16 mouse cellular contexts compared by ENCODE assay signal in genomic region chr9:30944234-30944633, GRCm38 (mm10). TPM values are rescaled to one million over a fixed set of nuclear protein-coding genes. Genes with fewer than 3 reads are reported as not detected.
DNase-seq lines count a peak whose midpoint lies in the region; ATAC-seq and TF ChIP-seq lines count a peak whose summit lies in the region.
"Had no signal": no experiment of that assay in that cellular context is flagged by ENCODE, and none has a peak within 500 bp of the region (broad histone marks: within the 10 kb centered on the region; RNA-seq: fewer than 3 reads in every experiment).

No protein-coding gene starts in this region.

- ATAC-seq in forebrain, postnatal 0 days, result no peak
- ATAC-seq in lung, embryonic 15.5 days (ENCODE audit: borderline replicate concordance, extremely low read depth, low FRiP score, low TSS enrichment), result no peak
- ATAC-seq in hindbrain, embryonic 16.5 days, result no peak
- ATAC-seq in stomach, embryonic 15.5 days (ENCODE audit: insufficient read depth, low FRiP score, low read depth), result no peak
- ATAC-seq: Patski had no signal

- no peak overlapping the region for H3K27ac ChIP-seq in forebrain, postnatal 0 days (ENCODE audit: low read depth, low read length)
- no peak overlapping the region for H3K27ac ChIP-seq in forebrain, embryonic 10.5 days
- H3K27ac ChIP-seq in lung, embryonic 15.5 days, result no peak overlapping the region
- no peak overlapping the region for H3K27ac ChIP-seq in hindbrain, embryonic 16.5 days (ENCODE audit: low read depth, low read length)
- no peak overlapping the region for H3K27ac ChIP-seq in stomach, embryonic 15.5 days
- H3K27ac ChIP-seq: heart, adult 2 months; kidney, embryonic 15.5 days had no signal

- DNase-seq in forebrain, postnatal 0 days, result no peak
- no peak for DNase-seq in forebrain, embryonic 10.5 days (ENCODE audit: extremely low spot score, low spot score)
- no peak for DNase-seq in lung, postnatal 4 days
- no peak for DNase-seq in gastrocnemius, postnatal 10 days
- no peak for DNase-seq in left cerebral cortex, adult 8-10 months (ENCODE audit: low spot score in 2 of 2)
- DNase-seq: adrenal gland, adult 2 months; cerebellum, postnatal 36 days; heart, adult 2 months; layer of hippocampus, adult 9-11 months had no signal

- H3K4me2 ChIP-seq in forebrain, postnatal 0 days (ENCODE audit: low read depth), result peak overlapping the region; percentile 99
- no peak overlapping the region for H3K4me2 ChIP-seq in lung, embryonic 15.5 days
- peak overlapping the region; percentile 15; the same call in 1 of the 2 replicates for H3K4me2 ChIP-seq in hindbrain, embryonic 16.5 days (ENCODE audit: low read length)
- H3K4me2 ChIP-seq in stomach, embryonic 15.5 days, result peak overlapping the region; percentile 94

- no peaks in the 10 kb centered on the region for H3K36me3 ChIP-seq in forebrain, postnatal 0 days (ENCODE audit: insufficient read depth)
- H3K36me3 ChIP-seq in forebrain, embryonic 10.5 days (replicated peaks), result no peaks in the 10 kb centered on the region
- H3K36me3 ChIP-seq in lung, embryonic 15.5 days, result no peaks in the 10 kb centered on the region
- H3K36me3 ChIP-seq in hindbrain, embryonic 16.5 days (ENCODE audit: control insufficient read depth, insufficient read depth, low read length), result no peaks in the 10 kb centered on the region
- H3K36me3 ChIP-seq in stomach, embryonic 15.5 days, result no peaks in the 10 kb centered on the region
- H3K36me3 ChIP-seq: kidney, embryonic 15.5 days had no signal

- WGBS in forebrain, postnatal 0 days, result 23% methylated on average over 1 of the region's 1 CpGs
- WGBS in forebrain, embryonic 10.5 days, result 39% methylated on average over 1 of the region's 1 CpGs
- WGBS in lung, embryonic 15.5 days, result 36% methylated on average over 1 of the region's 1 CpGs
- WGBS in hindbrain, embryonic 16.5 days, result 35% methylated on average over 1 of the region's 1 CpGs
- WGBS in stomach, embryonic 15.5 days, result 29% methylated on average over 1 of the region's 1 CpGs

- H3K9me3 ChIP-seq in forebrain, postnatal 0 days (ENCODE audit: low read length), result no peaks in the 10 kb centered on the region
- no peaks in the 10 kb centered on the region for H3K9me3 ChIP-seq in forebrain, embryonic 10.5 days
- H3K9me3 ChIP-seq in lung, embryonic 15.5 days, result no peaks in the 10 kb centered on the region
- H3K9me3 ChIP-seq in hindbrain, embryonic 16.5 days (ENCODE audit: control insufficient read depth, low read length), result no peaks in the 10 kb centered on the region
- H3K9me3 ChIP-seq in stomach, embryonic 15.5 days, result no peaks in the 10 kb centered on the region
- H3K9me3 ChIP-seq: kidney, embryonic 15.5 days had no signal

- 0 out of 2 replicates have a peak overlapping the region, but pooled peaks have one; percentile 72 for H3K4me3 ChIP-seq in forebrain, postnatal 0 days (ENCODE audit: low read depth, low read length)
- no peak overlapping the region for H3K4me3 ChIP-seq in forebrain, embryonic 10.5 days
- H3K4me3 ChIP-seq in lung, embryonic 15.5 days, result peak overlapping the region; percentile 55; the same call in 1 of the 2 replicates
- H3K4me3 ChIP-seq in hindbrain, embryonic 16.5 days (ENCODE audit: low read length), result peak overlapping the region; percentile 76; the same call in 1 of the 2 replicates
- H3K4me3 ChIP-seq in stomach, embryonic 15.5 days (replicated peaks), result peak overlapping the region; percentile 57

- no peak for TF ChIP-seq CTCF in forebrain, postnatal 0 days (IDR thresholded peaks at IDR 0.05; ENCODE audit: low read depth)

- H3K9ac ChIP-seq in forebrain, postnatal 0 days, result no peak overlapping the region
- H3K9ac ChIP-seq in lung, embryonic 15.5 days, result no peak overlapping the region
- no peak overlapping the region for H3K9ac ChIP-seq in hindbrain, embryonic 16.5 days (ENCODE audit: low read depth, low read length)
- no peak overlapping the region for H3K9ac ChIP-seq in stomach, embryonic 15.5 days
- H3K9ac ChIP-seq: kidney, embryonic 15.5 days had no signal

- no peaks in the 10 kb centered on the region for H3K4me1 ChIP-seq in forebrain, postnatal 0 days (ENCODE audit: insufficient read depth)
- H3K4me1 ChIP-seq in forebrain, embryonic 10.5 days, result peaks cover 20% of the 10 kb centered on the region
- peaks cover 18% of the 10 kb centered on the region for H3K4me1 ChIP-seq in lung, embryonic 15.5 days
- peaks cover 14% of the 10 kb centered on the region for H3K4me1 ChIP-seq in hindbrain, embryonic 16.5 days (ENCODE audit: control insufficient read depth, insufficient read depth, low read depth, low read length)
- H3K4me1 ChIP-seq in stomach, embryonic 15.5 days, result 0 out of 2 replicates have a peak, but pooled peaks cover 5% of the 10 kb centered on the region

- peaks cover 23% of the 10 kb centered on the region for H3K27me3 ChIP-seq in forebrain, postnatal 0 days (ENCODE audit: insufficient read depth, low read length)
- H3K27me3 ChIP-seq in forebrain, embryonic 10.5 days (ENCODE audit: poor library complexity, severe bottlenecking), result peaks cover 67% of the 10 kb centered on the region
- H3K27me3 ChIP-seq in lung, embryonic 15.5 days, result peaks cover 80% of the 10 kb centered on the region
- H3K27me3 ChIP-seq in hindbrain, embryonic 16.5 days (replicated peaks; ENCODE audit: control insufficient read depth, insufficient read depth, low read length), result peaks cover 19% of the 10 kb centered on the region
- H3K27me3 ChIP-seq in stomach, embryonic 15.5 days (replicated peaks), result peaks cover 42% of the 10 kb centered on the region

RNA-seq across cellular contexts. Expression of gene Adamts8, which starts 1.9 kb away (rescaled TPM):
- total RNA-seq in forebrain, postnatal 0 days (2014; rRNA removed), result 2.9 and 3.0 TPM in 2 replicates
- polyA plus RNA-seq in forebrain, postnatal 0 days (2015; fragmentation: Nextera tagmentation; extraction: Ambion mirVana), result 1.7 and 1.8 TPM in 2 replicates
- polyA plus RNA-seq in forebrain, embryonic 10.5 days (2016; fragmentation: Nextera tagmentation; extraction: Ambion mirVana), result 0.42 and 0.76 TPM in 2 replicates
- 3.6 and 5.8 TPM in 2 replicates for polyA plus RNA-seq in lung, embryonic 15.5 days (2015; fragmentation: Nextera tagmentation; extraction: Ambion mirVana)
- polyA plus RNA-seq in hindbrain, embryonic 16.5 days (2015; fragmentation: Nextera tagmentation; extraction: Ambion mirVana), result 1.8 and 2.8 TPM in 2 replicates
- 9.6 and 10.5 TPM in 2 replicates for polyA plus RNA-seq in stomach, embryonic 15.5 days (2015; fragmentation: Nextera tagmentation; extraction: Ambion mirVana)
- total RNA-seq in gastrocnemius, postnatal 10 days (2021), result 10 to 100 TPM; 10.1 to 11.8 TPM
- total RNA-seq in left cerebral cortex, adult 8-10 months (2022), result 1 to 10 TPM; 2.9 to 3.8 (median 3.0) TPM
- total RNA-seq: liver, adult 2 months; megakaryocyte-erythroid progenitor cell, adult 5-6 weeks had no signal
- polyA plus RNA-seq: liver, adult 2 months; Patski had no signal

RNA-seq across cellular contexts. Expression of gene Adamts15, which starts 22.0 kb away (rescaled TPM):
- total RNA-seq in forebrain, postnatal 0 days (2014; rRNA removed), result 5.8 and 10.9 TPM in 2 replicates
- polyA plus RNA-seq in forebrain, postnatal 0 days (2015; fragmentation: Nextera tagmentation; extraction: Ambion mirVana), result 1.9 and 2.5 TPM in 2 replicates
- 8.2 and 8.6 TPM in 2 replicates for polyA plus RNA-seq in forebrain, embryonic 10.5 days (2016; fragmentation: Nextera tagmentation; extraction: Ambion mirVana)
- polyA plus RNA-seq in lung, embryonic 15.5 days (2015; fragmentation: Nextera tagmentation; extraction: Ambion mirVana), result 5.8 and 6.8 TPM in 2 replicates
- 6.2 and 7.6 TPM in 2 replicates for polyA plus RNA-seq in hindbrain, embryonic 16.5 days (2015; fragmentation: Nextera tagmentation; extraction: Ambion mirVana)
- 8.5 and 10.4 TPM in 2 replicates for polyA plus RNA-seq in stomach, embryonic 15.5 days (2015; fragmentation: Nextera tagmentation; extraction: Ambion mirVana)
- 1 to 10 TPM; 6.1 to 6.8 TPM for total RNA-seq in gastrocnemius, postnatal 10 days (2021)
- total RNA-seq in left cerebral cortex, adult 8-10 months (2022), result 1 to 10 TPM; 4.2 to 5.0 (median 4.7) TPM
- total RNA-seq: megakaryocyte-erythroid progenitor cell, adult 5-6 weeks had no signal
